Mouse (Mus musculus) thymus, postnatal 4 days (tissue): ENCODE results near the gene 9230104L09Rik.

Experiments used
- DNase-seq: peaks from one replicate; pipeline ENCODE4 v3.0.0; 2021

Gene 9230104L09Rik

DNA sequence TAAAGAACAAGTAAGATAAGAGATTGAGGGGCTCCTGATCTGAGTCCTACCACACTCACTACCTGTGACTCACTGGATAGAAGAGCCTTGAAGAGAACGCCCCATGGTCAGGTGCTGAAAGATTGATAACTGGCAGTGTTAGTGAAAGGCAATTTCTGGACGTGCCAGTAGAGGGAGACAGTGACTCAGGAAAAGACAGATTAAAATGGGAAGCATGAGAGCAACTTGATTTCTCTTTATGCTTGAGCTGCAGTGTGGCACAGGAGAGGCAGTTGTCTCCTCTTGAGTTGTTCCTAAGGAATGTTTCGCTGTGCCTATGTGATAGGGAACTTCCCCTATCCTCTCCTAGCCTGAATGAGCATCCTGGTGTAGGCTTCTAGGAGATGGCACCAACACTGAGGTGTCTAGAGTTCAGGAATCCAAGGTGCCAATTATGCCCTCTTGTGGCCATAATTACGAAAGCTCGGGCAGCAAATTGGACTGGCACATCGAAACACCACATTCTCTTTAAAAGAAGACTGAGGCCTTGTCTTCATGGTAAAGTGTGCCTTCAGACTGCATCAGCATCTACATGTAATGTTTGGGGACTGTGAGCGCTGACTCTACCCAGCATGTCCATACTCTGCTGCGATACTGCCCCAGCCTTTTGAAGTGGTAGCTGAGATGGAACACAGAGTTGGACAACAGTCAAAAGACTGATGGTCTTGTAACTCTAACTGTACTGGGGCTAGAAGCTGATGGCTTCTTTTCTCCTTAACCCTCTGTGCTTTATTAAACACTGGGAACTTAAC is 13.5 kb downstream of the 9230104L09Rik start:
- DNase-seq = peak; percentile 57

DNA sequence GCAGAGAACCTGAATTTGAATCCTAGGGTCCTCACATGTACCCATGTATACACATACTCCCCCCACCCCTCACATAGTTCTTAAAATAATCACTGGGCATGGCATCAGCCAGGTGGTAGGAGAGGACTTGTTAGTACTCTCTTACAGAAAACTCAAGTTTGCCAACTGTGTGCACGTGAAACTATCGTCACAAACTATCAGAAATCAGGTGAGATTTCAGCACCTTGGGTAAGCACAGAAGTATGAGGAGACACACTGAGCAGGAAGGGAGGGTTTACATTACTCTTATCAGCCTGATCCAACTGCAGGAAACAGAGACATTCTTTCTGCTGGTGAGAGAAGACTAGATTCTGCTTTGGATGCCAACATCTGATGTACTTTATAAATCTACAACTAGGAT is 25.6 kb downstream of the 9230104L09Rik start:
- DNase-seq = no peak

DNA sequence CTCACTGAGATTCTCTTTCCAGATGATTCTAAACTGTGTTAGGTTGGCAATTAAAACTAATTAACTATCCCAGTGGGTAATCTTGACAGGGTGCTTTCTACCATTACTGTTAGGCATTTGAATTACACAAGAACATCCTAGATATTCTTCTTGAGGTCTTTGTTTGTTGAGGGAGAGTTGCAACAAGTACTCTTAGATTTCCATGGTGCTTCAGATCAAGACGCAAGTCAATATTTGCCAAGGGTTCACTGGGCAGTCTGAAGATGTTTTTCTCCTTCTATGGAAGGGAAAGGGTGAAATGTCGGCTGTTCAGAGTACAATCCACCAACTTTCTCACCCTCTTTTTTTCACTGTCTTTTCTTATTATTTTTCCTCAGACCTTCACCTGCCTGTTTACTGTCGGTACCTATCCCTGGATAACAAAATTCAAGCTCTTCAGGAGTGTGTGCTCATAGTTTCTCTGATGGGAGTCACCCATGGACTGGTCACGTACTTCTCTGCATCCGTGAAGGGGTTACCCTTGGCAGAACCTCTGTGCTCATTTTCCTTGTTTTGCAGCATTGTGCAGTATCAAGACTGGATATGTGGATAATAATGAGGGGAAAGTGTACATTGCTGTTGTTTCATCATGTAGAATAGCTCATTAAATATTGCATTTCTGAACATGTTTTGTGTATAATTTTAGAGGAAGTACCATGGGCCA is 26.6 kb downstream of the 9230104L09Rik start:
- DNase-seq = no peak

DNA sequence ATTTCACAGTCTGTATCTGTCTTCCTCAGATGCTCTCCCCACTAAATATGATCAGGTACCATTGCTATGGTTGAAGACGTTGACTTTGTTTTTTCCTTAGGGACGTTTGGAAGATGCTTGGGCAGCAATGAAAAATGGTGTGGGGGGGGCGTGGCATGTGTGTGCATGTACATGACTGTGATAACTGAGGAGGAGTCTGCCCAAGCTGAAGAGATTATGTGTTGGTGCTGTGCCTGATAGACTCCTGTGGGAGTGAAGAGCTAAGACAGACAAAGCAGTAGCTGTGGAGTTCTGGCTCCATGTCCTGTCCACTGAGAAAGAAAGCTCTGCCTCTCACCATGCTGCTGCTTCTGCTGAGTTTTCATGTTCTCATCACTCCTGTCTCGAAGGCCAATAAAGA is 29.9 kb downstream of the 9230104L09Rik start, which contains the start of gene Cst9:
Gene Cst9, plus strand, starts transcription at position 236 of the 400 bp plus-strand sequence.
- DNase-seq = no peak

DNA sequence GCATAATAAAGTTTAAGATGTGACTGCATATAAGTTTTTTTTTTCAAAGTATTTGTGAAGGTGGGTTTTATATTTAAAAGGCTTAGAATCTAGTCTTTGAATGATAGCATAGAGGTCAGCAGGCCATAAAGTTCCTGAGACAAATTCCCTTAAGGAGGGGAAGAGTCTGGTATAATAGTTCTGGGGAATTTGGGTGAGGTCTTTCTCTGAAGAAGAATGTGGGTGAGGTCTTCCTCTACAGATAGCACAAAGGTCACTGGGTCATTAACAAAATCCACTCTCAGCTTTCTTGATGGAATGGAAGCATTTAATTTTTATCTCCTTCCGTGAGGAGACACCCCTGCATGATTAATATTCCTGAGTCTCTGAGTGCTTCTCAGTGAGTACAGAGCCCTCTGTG is 38.9 kb downstream of the 9230104L09Rik start:
- no peak for DNase-seq

DNA sequence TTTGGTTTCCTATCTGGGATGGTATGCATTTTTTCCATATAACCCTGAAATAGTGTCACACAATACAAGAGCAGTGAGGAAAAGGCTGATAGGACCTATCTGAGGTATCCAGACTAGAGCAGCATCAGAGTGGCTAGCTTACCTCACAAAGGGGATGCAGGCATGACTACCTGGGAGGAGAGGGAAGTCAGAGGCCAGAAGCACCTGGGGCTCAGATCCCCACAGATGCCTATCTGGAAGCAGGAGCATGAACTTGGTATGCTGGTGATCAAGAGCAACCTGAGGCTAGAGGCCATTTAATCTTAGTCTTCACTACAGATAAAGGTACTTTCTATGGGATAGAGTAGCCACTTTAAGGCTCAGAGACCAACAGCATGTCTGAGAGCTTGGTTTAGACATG is 44.9 kb downstream of the 9230104L09Rik start, which contains the start of gene Cst13:
Gene Cst13, plus strand, starts transcription at position 173 of the 400 bp plus-strand sequence.
- DNase-seq = no peak

DNA sequence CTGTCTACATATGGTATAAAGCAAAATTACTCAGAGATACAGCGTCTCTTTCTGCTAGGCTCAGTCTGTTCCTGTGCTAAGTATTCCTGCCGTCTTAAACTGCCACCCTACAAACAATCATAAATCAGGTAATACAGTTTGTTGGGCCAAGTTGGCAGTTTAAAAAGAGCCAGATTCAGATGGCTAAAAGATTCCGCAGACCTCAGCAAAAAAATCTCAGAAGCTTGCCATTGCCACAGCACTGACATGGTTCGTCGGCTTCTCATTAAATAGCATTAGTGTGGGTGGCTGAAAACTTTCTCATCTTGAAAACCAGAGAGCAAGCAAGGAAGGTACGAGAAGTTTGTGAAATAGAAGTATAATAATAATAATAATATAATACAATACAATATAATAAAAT is 58.1 kb downstream of the 9230104L09Rik start:
- no peak for DNase-seq

DNA sequence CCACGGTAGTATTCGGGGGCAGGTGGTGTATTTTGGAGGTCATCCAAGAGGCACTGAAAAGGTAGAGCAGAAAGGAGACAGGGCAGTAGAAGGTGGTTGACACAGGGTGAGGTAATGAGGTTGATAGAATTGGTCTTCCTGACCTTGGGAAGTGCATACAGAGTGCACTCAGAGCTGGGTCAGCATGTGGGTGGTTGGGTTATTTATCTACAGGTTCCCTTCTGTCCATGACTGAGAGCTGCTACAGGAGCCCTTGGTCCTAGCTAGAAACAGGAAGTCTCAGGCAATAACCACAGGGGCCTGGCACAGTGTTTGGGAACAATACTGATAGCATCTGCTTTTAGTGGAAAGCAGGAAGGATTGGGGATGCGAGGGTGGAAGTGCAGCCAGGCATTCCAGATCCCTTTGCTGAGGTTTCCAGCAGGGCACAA is 63.3 kb downstream of the 9230104L09Rik start:
- DNase-seq = no peak

DNA sequence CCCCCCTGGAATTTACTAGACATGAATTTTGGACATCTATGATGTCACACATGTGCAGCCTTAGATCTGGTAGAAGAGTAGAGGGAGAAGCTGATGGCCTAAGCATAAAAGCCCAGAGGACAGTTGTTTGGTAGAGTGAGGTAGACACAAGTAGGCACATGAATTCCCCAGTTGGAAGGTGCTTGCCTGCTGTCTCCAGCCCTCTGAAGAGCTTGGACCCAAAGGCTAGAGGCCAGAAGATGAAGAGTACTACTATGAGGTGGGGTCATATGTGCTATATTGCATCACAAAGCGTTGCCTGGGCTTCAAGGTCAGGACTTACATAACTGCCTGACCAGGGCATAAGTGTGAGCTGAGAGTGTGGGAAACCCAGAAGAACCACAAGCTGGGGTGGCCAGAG is 66.4 kb downstream of the 9230104L09Rik start, which contains the start of gene Cst8:
Gene Cst8, plus strand, starts transcription at position 301 of the 400 bp plus-strand sequence.
- no peak for DNase-seq
